Mouse (Mus musculus) cortical plate, adult 2 months (tissue): ENCODE measurements at regions not wholly inside any gene's neighbourhood (a gene's known extent, or its start where the extent isn't known, plus 50 kb on each side); places are given as distances from the start of the nearest gene placed in this dataset.

Experiments
- CTCF ChIP-seq: fragments of 200-500 bp; IDR thresholded peaks from 2 replicates; pipeline ENCODE4 v1.5.1; 2011; ENCODE audit warnings: mild to moderate bottlenecking, control low read depth, low read length; ENCODE audit not compliant: insufficient read depth; ENCODE audit errors: extremely low read depth
- POLR2A ChIP-seq: fragments of 200-500 bp; IDR thresholded peaks from 2 replicates; pipeline ENCODE4 v1.6.1; 2011; ENCODE audit warnings: mild to moderate bottlenecking, low read length, control low read depth; ENCODE audit not compliant: insufficient read depth; ENCODE audit errors: extremely low read depth

DNA sequence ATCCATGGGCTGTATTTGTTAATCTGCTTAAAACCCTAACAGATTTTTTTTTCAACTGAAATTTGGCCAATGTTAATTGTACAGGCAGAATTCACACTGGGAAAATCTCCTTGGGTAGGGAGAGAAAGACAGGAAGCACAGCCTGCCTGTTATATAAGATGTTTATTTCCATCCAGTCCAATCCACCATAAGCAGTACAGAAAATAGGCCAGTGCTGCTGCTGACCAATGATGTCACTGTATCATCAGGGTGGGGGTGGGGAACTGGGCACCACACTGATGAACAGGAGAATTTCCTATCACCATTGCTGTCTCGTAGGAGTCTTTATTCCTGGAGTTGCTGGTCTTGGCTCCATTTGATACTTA, 320.0 kb upstream of the Dcn start:
- no peak for TF ChIP-seq POLR2A
- no peak for TF ChIP-seq CTCF
